Mouse (Mus musculus) MEL (cell line): ENCODE results near the gene Lsamp. TPM values are rescaled to one million over a fixed set of nuclear protein-coding genes. Genes with fewer than 3 reads are reported as not detected.

Experiments
- DNase-seq: peaks from one replicate; pipeline ENCODE4 v3.0.0; 2011; ENCODE audit warnings: low read depth, low spot score
- H3K27ac ChIP-seq: 2 replicates; pipeline ENCODE4 v1.5.1; 2012; ENCODE audit warnings: low read depth, mild to moderate bottlenecking, control low read depth, low read length, moderate library complexity; ENCODE audit not compliant: control insufficient read depth
- H3K27me3 ChIP-seq, 2 experiments: fragments of 150-350 bp in 1 of 2; sonication (generic) in 1 of 2; 2 replicates each; pipeline ENCODE4 v1.6.1; 2012; ENCODE audit warnings: low read length in 2 of 2, mild to moderate bottlenecking in 2 of 2, improper control_type of control experiment in 1 of 2, moderate library complexity in 1 of 2; ENCODE audit not compliant: insufficient read depth in 2 of 2, control insufficient read depth in 1 of 2
- H3K36me3 ChIP-seq, 2 experiments: 2 replicates each; pipeline ENCODE4 v1.6.1; 2012 to 2014; ENCODE audit warnings: low read length in 2 of 2, improper control_type of control experiment in 1 of 2, inconsistent platforms in 1 of 2, mild to moderate bottlenecking in 1 of 2; ENCODE audit not compliant: insufficient read depth in 2 of 2, control insufficient read depth in 1 of 2
- H3K4me1 ChIP-seq, 2 experiments: fragments of 150-350 bp in 1 of 2; sonication (generic) in 1 of 2; 2 replicates each; pipeline ENCODE4 v1.6.1; 2012; ENCODE audit warnings: low read length in 2 of 2, improper control_type of control experiment in 1 of 2, mild to moderate bottlenecking in 1 of 2; ENCODE audit not compliant: insufficient read depth in 2 of 2, control insufficient read depth in 1 of 2
- H3K4me3 ChIP-seq, 2 experiments: fragments of 150-350 bp in 1 of 2; sonication (generic) in 1 of 2; 2 replicates each; pipeline ENCODE4 v1.5.1; 2012; ENCODE audit warnings: low read depth in 2 of 2, low read length in 2 of 2, mild to moderate bottlenecking in 2 of 2, moderate library complexity in 2 of 2, control low read depth in 1 of 2, improper control_type of control experiment in 1 of 2; ENCODE audit not compliant: control insufficient read depth in 1 of 2, insufficient read depth in 1 of 2
- H3K79me2 ChIP-seq: 2 replicates; pipeline ENCODE4 v1.6.1; 2012; ENCODE audit warnings: mild to moderate bottlenecking, low read length, moderate library complexity; ENCODE audit not compliant: control insufficient read depth, poor library complexity, insufficient read depth
- H3K9ac ChIP-seq: 2 replicates; pipeline ENCODE4 v1.6.1; 2012; ENCODE audit warnings: low read depth, mild to moderate bottlenecking, control low read depth, low read length, moderate library complexity; ENCODE audit not compliant: control insufficient read depth, poor library complexity, severe bottlenecking
- H3K9me3 ChIP-seq: fragments of 150-350 bp; sonication (generic); replicated peaks from 2 replicates; pipeline ENCODE4 v1.6.1; 2012; ENCODE audit warnings: mild to moderate bottlenecking, low read length, improper control_type of control experiment, moderate library complexity; ENCODE audit not compliant: insufficient read depth
- E2F4 ChIP-seq: IDR thresholded peaks from 2 replicates; pipeline ENCODE4 v1.6.1; 2011; ENCODE audit warnings: low read depth, low read length, improper control_type of control experiment, borderline replicate concordance
- EP300 ChIP-seq, 2 experiments: IDR thresholded peaks; 2 replicates each; pipeline ENCODE4 v1.6.1; 2011; ENCODE audit warnings: improper control_type of control experiment in 2 of 2, low read length in 2 of 2, low read depth in 1 of 2, mild to moderate bottlenecking in 1 of 2
- GATA1 ChIP-seq: IDR thresholded peaks from 2 replicates; pipeline ENCODE4 v1.6.1; 2011; ENCODE audit warnings: low read depth, low read length, improper control_type of control experiment
- JUND ChIP-seq: IDR thresholded peaks from 2 replicates; pipeline ENCODE4 v1.6.1; 2011; ENCODE audit warnings: low read depth, mild to moderate bottlenecking, improper control_type of control experiment, low read length
- MAX ChIP-seq: IDR thresholded peaks from 2 replicates; pipeline ENCODE4 v1.6.1; 2011; ENCODE audit warnings: low read length, improper control_type of control experiment
- MEF2A ChIP-seq: IDR thresholded peaks from 2 replicates; pipeline ENCODE4 v1.6.1; 2014; ENCODE audit warnings: low read depth, mild to moderate bottlenecking, inconsistent platforms, low read length, improper control_type of control experiment; ENCODE audit not compliant: poor library complexity, insufficient replicate concordance, severe bottlenecking; ENCODE audit errors: extremely low read depth
- MYB ChIP-seq: IDR thresholded peaks from 2 replicates; pipeline ENCODE4 v1.6.1; 2011; ENCODE audit warnings: mild to moderate bottlenecking, low read depth, low read length, improper control_type of control experiment
- MYC ChIP-seq: IDR thresholded peaks from 2 replicates; pipeline ENCODE4 v1.6.1; 2011; ENCODE audit warnings: low read depth, mild to moderate bottlenecking, low read length, improper control_type of control experiment, moderate library complexity
- NELFE ChIP-seq: IDR thresholded peaks from 2 replicates; pipeline ENCODE4 v1.6.1; 2011; ENCODE audit warnings: low read depth, low read length, improper control_type of control experiment
- POLR2AphosphoS2 ChIP-seq: IDR thresholded peaks from 2 replicates; pipeline ENCODE4 v1.6.1; 2011; ENCODE audit warnings: low read length, improper control_type of control experiment
- POLR2AphosphoS5 ChIP-seq: IDR thresholded peaks from 2 replicates; pipeline ENCODE4 v1.6.1; 2012; ENCODE audit warnings: low read depth, borderline replicate concordance, mild to moderate bottlenecking, inconsistent platforms, low read length, moderate library complexity, mixed read lengths
- SMC3 ChIP-seq: IDR thresholded peaks from 2 replicates; pipeline ENCODE4 v1.6.1; 2011; ENCODE audit warnings: low read depth, low read length, improper control_type of control experiment
- TCF12 ChIP-seq: IDR thresholded peaks from 2 replicates; pipeline ENCODE4 v1.6.1; 2014; ENCODE audit warnings: low read depth, mild to moderate bottlenecking, inconsistent platforms, low read length, improper control_type of control experiment, moderate library complexity
- UBTF ChIP-seq: IDR thresholded peaks from 2 replicates; pipeline ENCODE4 v1.6.1; 2012; ENCODE audit warnings: low read depth, mild to moderate bottlenecking, inconsistent platforms, low read length, improper control_type of control experiment, moderate library complexity, borderline replicate concordance; ENCODE audit not compliant: insufficient read depth
- USF1 ChIP-seq: IDR thresholded peaks from 2 replicates; pipeline ENCODE4 v1.6.1; 2014; ENCODE audit warnings: low read depth, mild to moderate bottlenecking, inconsistent platforms, low read length, improper control_type of control experiment, moderate library complexity
- USF2 ChIP-seq, 2 experiments: IDR thresholded peaks; 2 replicates each; pipeline ENCODE4 v1.6.1; 2011 to 2012; ENCODE audit warnings: improper control_type of control experiment in 2 of 2, low read length in 2 of 2, borderline replicate concordance in 1 of 2, inconsistent platforms in 1 of 2, low read depth in 1 of 2, mild to moderate bottlenecking in 1 of 2; ENCODE audit not compliant: insufficient read depth in 1 of 2
- ZC3H11A ChIP-seq: IDR thresholded peaks from 2 replicates; pipeline ENCODE4 v1.6.1; 2012; ENCODE audit warnings: low read depth, mild to moderate bottlenecking, inconsistent platforms, low read length, improper control_type of control experiment
- ZMIZ1 ChIP-seq: IDR thresholded peaks from 2 replicates; pipeline ENCODE4 v1.6.1; 2012; ENCODE audit warnings: low read depth, mild to moderate bottlenecking, inconsistent platforms, low read length, improper control_type of control experiment, moderate library complexity
- polyA plus RNA-seq, 2 experiments: library from polyadenylated mRNA; stranded (reverse) in 1 of 2; unstranded in 1 of 2; fragments of >175 nt in 1 of 2; fragments of >200 nt in 1 of 2; gene quantifications; 2 replicates each; pipeline versions ENCODE4 v1.2.1 to v1.2.4; 2012; ENCODE audit warnings: low replicate concordance in 2 of 2, low read depth in 1 of 2; ENCODE audit not compliant: insufficient read length in 2 of 2, insufficient read depth in 1 of 2, missing spikeins in 1 of 2
- total RNA-seq: library from RNA; depleted of rRNA; stranded (reverse); fragments of 300-350 nt; gene quantifications from 2 replicates; pipeline ENCODE4 v1.2.3, GENCODE M21; 2012

Gene Lsamp
- total and polyA plus RNA-seq, 3 experiments: 0.42 TPM; not detected in 2

DNA sequence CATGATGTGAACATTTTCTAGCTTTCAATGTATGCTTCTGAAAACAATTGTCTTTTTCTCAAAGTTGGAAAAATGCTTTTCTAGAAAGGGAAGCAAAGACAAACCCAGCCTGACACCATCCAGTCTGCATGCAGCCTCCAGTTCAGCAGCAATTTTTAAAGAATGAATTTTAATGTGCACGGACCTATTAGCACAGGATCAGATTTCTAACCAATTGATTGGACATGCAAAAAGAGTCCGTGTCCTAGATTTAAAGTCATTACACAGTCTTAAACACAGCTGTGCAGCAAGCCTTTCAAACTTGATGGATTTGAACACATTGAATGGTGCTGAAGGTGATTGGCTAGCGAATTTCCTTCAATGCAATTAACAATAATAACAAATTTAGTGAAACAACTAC, 998.9 kb downstream of the Lsamp start:
- H3K27me3 ChIP-seq: no peaks in the 10 kb centered on the region
- no peak for DNase-seq
- no peak overlapping the region for H3K9ac ChIP-seq
- no peaks in the 10 kb centered on the region for H3K9me3 ChIP-seq
- TF ChIP-seq MAX (no peak), JUND (no peak)
- H3K4me1 ChIP-seq: no peaks in the 10 kb centered on the region
- no peak overlapping the region for H3K27ac ChIP-seq
- H3K36me3 ChIP-seq: no peaks in the 10 kb centered on the region
- no peaks in the 10 kb centered on the region for H3K79me2 ChIP-seq
- no peak overlapping the region for H3K4me3 ChIP-seq

- no peak for DNase-seq
- H3K9ac ChIP-seq: no peak overlapping the region
- H3K4me1 ChIP-seq: no peaks in the 10 kb centered on the region
- H3K27ac ChIP-seq: no peak overlapping the region
- H3K79me2 ChIP-seq: no peaks in the 10 kb centered on the region
- no peaks in the 10 kb centered on the region for H3K27me3 ChIP-seq
- TF ChIP-seq UBTF: no peak
- no peak for TF ChIP-seq NELFE
- no peak for TF ChIP-seq POLR2AphosphoS5
- no peak for TF ChIP-seq ZC3H11A
- no peak for TF ChIP-seq MAX
- TF ChIP-seq POLR2AphosphoS2: no peak
- TF ChIP-seq MEF2A: no peak
- TF ChIP-seq EP300 (IDR thresholded peaks at IDR 0.05; ENCODE audit: low read depth in 1 of 2, low read length in 2 of 2): no peak
- no peak for TF ChIP-seq SMC3
- TF ChIP-seq USF2 (IDR thresholded peaks at IDR 0.05; ENCODE audit: borderline replicate concordance in 1 of 2, insufficient read depth in 1 of 2, low read depth in 1 of 2, low read length in 2 of 2): no peak
- no peak for TF ChIP-seq MYB
- TF ChIP-seq, all 39 proteins: peak for 0
- H3K9me3 ChIP-seq: no peaks in the 10 kb centered on the region
- no peak overlapping the region for H3K4me3 ChIP-seq
- no peaks in the 10 kb centered on the region for H3K36me3 ChIP-seq
Observed at GRCm38 (mm10) chr16:41007569-41007968, 1023.4 kb downstream of the Lsamp start.

DNA sequence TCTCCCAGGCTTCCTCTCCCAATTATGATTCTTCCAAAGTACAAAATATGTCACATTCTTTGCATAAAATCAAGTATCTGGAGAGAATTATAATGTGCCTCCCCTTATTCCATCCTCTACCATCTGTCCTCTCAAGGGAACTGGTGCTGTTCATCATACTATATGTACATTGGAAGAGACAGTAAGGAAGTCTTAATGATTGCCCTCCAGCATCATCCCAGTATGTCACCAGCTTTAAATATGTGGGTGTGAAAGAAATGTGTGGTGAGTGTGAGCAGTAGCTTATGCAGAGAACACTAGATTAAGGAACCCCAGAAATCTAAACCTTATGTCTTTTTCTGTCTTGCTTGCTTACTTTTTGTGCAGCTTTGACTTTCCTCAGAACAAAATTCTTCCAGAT, 1050.6 kb downstream of the Lsamp start:
- Histone ChIP-seq H3K36me3 (no peaks in the 10 kb centered on the region), H3K27me3 (no peaks in the 10 kb centered on the region), H3K9ac (no peak overlapping the region), H3K9me3 (no peaks in the 10 kb centered on the region), H3K27ac (no peak overlapping the region), H3K4me3 (no peak overlapping the region), H3K4me1 (no peaks in the 10 kb centered on the region), H3K79me2 (no peaks in the 10 kb centered on the region)
- TF ChIP-seq TCF12 (no peak), POLR2AphosphoS2 (no peak), ZMIZ1 (no peak), E2F4 (no peak), ZC3H11A (no peak), GATA1 (no peak), MYB (no peak), USF1 (no peak), MYC (no peak), SMC3 (no peak)
- DNase-seq: no peak
